Mouse (Mus musculus) ES-E14 (cell line): ENCODE measurements around the gene Trim28. TPM values are rescaled to one million over a fixed set of nuclear protein-coding genes. Genes with fewer than 3 reads are reported as not detected.

ENCODE experiments used
- DNase-seq: peaks from one replicate; pipeline ENCODE4 v3.0.0-alpha.2; 2013; ENCODE audit warnings: low read depth, low spot score
- H3K27ac ChIP-seq: 2 replicates; pipeline ENCODE4 v1.5.1; 2012; ENCODE audit warnings: low read depth, mild to moderate bottlenecking, low read length, moderate library complexity, mixed read lengths; ENCODE audit not compliant: poor library complexity, insufficient read depth, severe bottlenecking
- H3K36me3 ChIP-seq: 2 replicates; pipeline ENCODE4 v1.6.1; 2012; ENCODE audit warnings: mild to moderate bottlenecking, low read length, moderate library complexity, mixed read lengths; ENCODE audit not compliant: control insufficient read depth, poor library complexity, insufficient read depth, severe bottlenecking
- H3K4me1 ChIP-seq, 2 experiments: fragments of 150-350 bp in 1 of 2; sonication (generic) in 1 of 2; 2 replicates each; pipeline ENCODE4 v1.6.1; 2012; ENCODE audit warnings: low read length in 2 of 2, mild to moderate bottlenecking in 1 of 2, mixed read lengths in 1 of 2; ENCODE audit not compliant: control insufficient read depth in 2 of 2, insufficient read depth in 2 of 2, poor library complexity in 1 of 2
- H3K4me3 ChIP-seq, 2 experiments: fragments of 150-350 bp in 1 of 2; sonication (generic) in 1 of 2; 2 replicates each; pipeline ENCODE4 v1.5.1; 2012; ENCODE audit warnings: low read length in 2 of 2, low read depth in 1 of 2, mild to moderate bottlenecking in 1 of 2, mixed read lengths in 1 of 2; ENCODE audit not compliant: insufficient read depth in 1 of 2, poor library complexity in 1 of 2, severe bottlenecking in 1 of 2
- H3K9ac ChIP-seq: 2 replicates; pipeline ENCODE4 v1.6.1; 2012; ENCODE audit warnings: low read depth, mild to moderate bottlenecking, low read length, mixed read lengths; ENCODE audit not compliant: poor library complexity, insufficient read depth, severe bottlenecking
- H3K9me3 ChIP-seq: fragments of 150-350 bp; sonication (generic); 2 replicates; pipeline ENCODE4 v1.6.1; 2012; ENCODE audit warnings: low read depth, mild to moderate bottlenecking, low read length; ENCODE audit not compliant: control insufficient read depth, insufficient read depth
- CHD2 ChIP-seq: IDR thresholded peaks from 2 replicates; pipeline ENCODE4 v1.6.1; 2014; ENCODE audit warnings: mild to moderate bottlenecking, low read depth, low read length, inconsistent platforms
- HCFC1 ChIP-seq: IDR thresholded peaks from 2 replicates; pipeline ENCODE4 v1.6.1; 2012; ENCODE audit warnings: low read length, inconsistent platforms, borderline replicate concordance; ENCODE audit not compliant: insufficient read depth
- MAFK ChIP-seq: IDR thresholded peaks from 2 replicates; pipeline ENCODE4 v1.6.1; 2014; ENCODE audit warnings: mild to moderate bottlenecking, low read depth, low read length, inconsistent platforms; ENCODE audit not compliant: insufficient read depth
- ZC3H11A ChIP-seq: IDR thresholded peaks from 2 replicates; pipeline ENCODE4 v1.6.1; 2012; ENCODE audit warnings: low read depth, mild to moderate bottlenecking, inconsistent platforms, low read length, borderline replicate concordance
- ZNF384 ChIP-seq: IDR thresholded peaks from 2 replicates; pipeline ENCODE4 v1.6.1; 2012; ENCODE audit warnings: low read depth, low read length, inconsistent platforms
- in situ Hi-C, 2 experiments: fragments of 600-800 bp; cut with MboI; formaldehyde crosslinking; loops; one replicate each; pipeline ENCODE4 v1.15.1; 2025; ENCODE audit warnings: low sequenced_read_pairs in 2 of 2, inconsistent platforms in 1 of 2; ENCODE audit not compliant: unreplicated experiment in 2 of 2
- total RNA-seq: library from RNA; depleted of rRNA; stranded (reverse); fragments of 300-350 nt; gene quantifications from 2 replicates; pipeline ENCODE4 v1.2.3, GENCODE M21; 2012

Gene Trim28
- total RNA-seq, 1 experiment: 2,698 TPM

GRCm38 (mm10) chr7:12992222-12992621 lies 6.7 kb upstream of the Trim28 start:
- Histone ChIP-seq H3K27ac (no peak overlapping the region), H3K9ac (no peak overlapping the region), H3K9me3 (no peaks in the 10 kb centered on the region), H3K4me1 (peaks cover 0 to 2% of the 10 kb centered on the region in 2 experiments; a peak in 1 of 4 replicates), H3K36me3 (no peaks in the 10 kb centered on the region), H3K4me3 (no peak overlapping the region)
- no peak for DNase-seq
- in situ Hi-C loops: no loop called here
- TF ChIP-seq CHD2: no peak
- TF ChIP-seq ZC3H11A: peak; percentile 27; the same call in 1 of the 2 replicates
- no peak for TF ChIP-seq ZNF384
- TF ChIP-seq HCFC1: no peak

GRCm38 (mm10) chr7:12993148-12993547 lies 5.8 kb upstream of the Trim28 start:
- no peak for DNase-seq
- Histone ChIP-seq H3K4me3 (no peak overlapping the region), H3K27ac (no peak overlapping the region), H3K36me3 (no peaks in the 10 kb centered on the region), H3K9me3 (no peaks in the 10 kb centered on the region), H3K4me1 (peaks cover 0 to 2% of the 10 kb centered on the region in 2 experiments; a peak in 1 of 4 replicates), H3K9ac (no peak overlapping the region)
- no peak for TF ChIP-seq MAFK
- in situ Hi-C loops: no loop called here

- Histone ChIP-seq H3K9me3 (no peaks in the 10 kb centered on the region), H3K9ac (no peak overlapping the region), H3K36me3 (no peaks in the 10 kb centered on the region), H3K27ac (no peak overlapping the region), H3K4me3 (no peak overlapping the region), H3K4me1 (no peaks in the 10 kb centered on the region)
- TF ChIP-seq ZNF384: no peak
- no peak for TF ChIP-seq HCFC1
- TF ChIP-seq ZC3H11A: no peak
- no peak for TF ChIP-seq CHD2
- no peak for TF ChIP-seq MAFK
- no peak for DNase-seq
- in situ Hi-C loops: no loop called here
These were observed 3.1 kb upstream of the Trim28 start for GRCm38 (mm10) chr7:12995862-12996261.

GRCm38 (mm10) chr7:12997230-12997629 lies 1.7 kb upstream of the Trim28 start:
- DNase-seq: no peak
- Histone ChIP-seq H3K9ac (no peak overlapping the region), H3K4me3 (no peak overlapping the region), H3K4me1 (no peaks in the 10 kb centered on the region), H3K27ac (no peak overlapping the region), H3K36me3 (no peaks in the 10 kb centered on the region), H3K9me3 (no peaks in the 10 kb centered on the region)
- in situ Hi-C loops: no loop called here
- no peak for TF ChIP-seq HCFC1
- TF ChIP-seq ZC3H11A: no peak
- TF ChIP-seq ZNF384: no peak
- TF ChIP-seq MAFK: no peak

GRCm38 (mm10) chr7:12998053-12998452 lies 861 bp upstream of the Trim28 start, which contains the start of gene Slc27a5:
Gene Slc27a5, minus strand, starts transcription at chr7:12998192.
- H3K9ac ChIP-seq: no peak within 1 kb of the TSS
- in situ Hi-C loops: no loop called here
- H3K4me3 ChIP-seq: no peak within 1 kb of the TSS
- no peaks in the 10 kb centered on the region for H3K4me1 ChIP-seq
- H3K36me3 ChIP-seq: no peaks in the 10 kb centered on the region
- no peak for TF ChIP-seq ZC3H11A
- no peak for TF ChIP-seq ZNF384
- TF ChIP-seq MAFK: no peak
- TF ChIP-seq HCFC1: no peak
- TF ChIP-seq CHD2: no peak
- no peaks in the 10 kb centered on the region for H3K9me3 ChIP-seq
- DNase-seq: no peak
- no peak within 1 kb of the TSS for H3K27ac ChIP-seq
